Mouse (Mus musculus) T-cell, adult 66 days (primary cell): ENCODE results near the gene Tor1aip1. TPM values are rescaled to one million over a fixed set of nuclear protein-coding genes. Genes with fewer than 3 reads are reported as not detected.

Source experiments
- total RNA-seq, 2 experiments: library from RNA; stranded (reverse); gene quantifications; 3 replicates in 1 of 2; 4 replicates in 1 of 2; pipeline ENCODE4 v1.2.4; 2023

The Tor1aip1 gene
- total RNA-seq, result 100 to 1,000 TPM; 119 to 125 TPM

DNA sequence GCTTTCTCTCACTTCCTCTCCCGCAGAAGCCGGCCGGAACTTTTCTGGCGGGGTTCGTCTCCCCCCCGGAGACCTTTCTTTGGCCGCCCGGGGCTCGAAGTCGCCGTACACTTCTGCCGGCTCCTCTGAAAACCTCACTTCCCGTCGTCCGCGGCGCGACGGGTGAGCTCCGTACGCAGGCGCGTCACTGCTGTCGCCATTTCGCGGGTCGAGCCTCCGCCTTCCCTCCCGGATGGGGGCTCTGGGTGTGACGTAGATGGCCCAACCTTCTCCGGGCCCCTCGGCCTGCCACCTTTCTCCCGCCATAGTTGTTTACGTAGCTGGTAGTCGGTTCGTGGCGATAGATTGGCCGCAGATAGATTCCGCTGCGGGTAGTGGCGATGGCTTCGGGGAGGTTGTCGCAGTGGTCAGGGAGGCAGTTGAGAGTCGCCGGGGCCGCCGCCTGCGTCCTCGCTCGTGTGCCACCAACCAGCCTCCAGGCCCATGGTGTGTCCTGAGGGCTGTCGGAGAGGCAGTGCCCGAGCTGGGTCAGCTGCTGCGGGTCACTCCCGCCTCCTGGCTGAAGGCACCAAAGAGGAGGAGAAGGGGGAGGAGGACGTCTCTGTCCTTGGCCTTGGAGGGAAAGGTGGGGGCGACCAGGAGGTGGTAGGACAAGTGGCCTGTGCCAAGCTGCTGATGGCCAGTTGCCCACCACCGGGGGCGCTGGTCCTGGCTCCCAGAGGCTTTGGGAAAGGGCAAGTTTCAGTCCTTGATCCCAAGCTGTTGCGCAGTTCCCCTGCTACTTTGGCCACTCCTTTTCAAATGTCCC is at the start of gene Tor1aip1:
Gene Tor1aip1 (minus strand): TSS at position 551 of the 808 bp plus-strand sequence.

DNA sequence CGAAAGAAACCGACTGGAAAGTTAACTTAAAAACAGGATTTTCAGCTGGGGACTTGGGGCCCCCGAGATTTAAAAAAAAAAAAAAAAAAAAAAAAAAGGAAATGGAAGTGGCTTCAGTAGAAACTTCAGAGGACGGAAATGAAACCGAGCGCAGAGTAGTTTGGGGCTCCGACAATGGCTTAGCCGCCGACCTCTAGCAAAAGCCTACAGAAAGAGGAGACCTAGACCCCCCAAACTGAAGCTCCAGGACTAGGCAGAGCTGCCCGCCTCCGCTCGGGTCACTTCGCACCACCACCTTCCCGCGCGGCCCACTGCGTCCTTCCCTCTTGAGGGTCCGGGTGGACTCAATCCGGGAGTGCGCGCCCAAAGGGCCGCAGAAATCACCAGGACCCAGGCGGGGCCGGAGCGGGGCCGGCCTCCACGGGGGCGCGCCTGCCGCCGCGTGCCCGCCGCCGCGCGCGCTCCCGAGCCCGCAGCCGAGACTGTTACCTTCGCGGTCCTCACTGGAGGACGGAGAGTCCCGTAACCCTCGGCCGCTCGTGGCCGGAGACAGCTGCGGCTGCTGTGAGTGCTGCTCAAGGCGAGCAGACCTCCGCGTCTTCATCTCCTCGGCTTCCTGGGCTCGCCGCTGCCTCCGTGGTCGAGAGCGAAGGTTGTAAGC is 881 bp downstream of the Tor1aip1 start, which contains the start of gene Tor1aip2:
Gene Tor1aip2 (plus strand): TSS at position 135 of the 661 bp plus-strand sequence.

DNA sequence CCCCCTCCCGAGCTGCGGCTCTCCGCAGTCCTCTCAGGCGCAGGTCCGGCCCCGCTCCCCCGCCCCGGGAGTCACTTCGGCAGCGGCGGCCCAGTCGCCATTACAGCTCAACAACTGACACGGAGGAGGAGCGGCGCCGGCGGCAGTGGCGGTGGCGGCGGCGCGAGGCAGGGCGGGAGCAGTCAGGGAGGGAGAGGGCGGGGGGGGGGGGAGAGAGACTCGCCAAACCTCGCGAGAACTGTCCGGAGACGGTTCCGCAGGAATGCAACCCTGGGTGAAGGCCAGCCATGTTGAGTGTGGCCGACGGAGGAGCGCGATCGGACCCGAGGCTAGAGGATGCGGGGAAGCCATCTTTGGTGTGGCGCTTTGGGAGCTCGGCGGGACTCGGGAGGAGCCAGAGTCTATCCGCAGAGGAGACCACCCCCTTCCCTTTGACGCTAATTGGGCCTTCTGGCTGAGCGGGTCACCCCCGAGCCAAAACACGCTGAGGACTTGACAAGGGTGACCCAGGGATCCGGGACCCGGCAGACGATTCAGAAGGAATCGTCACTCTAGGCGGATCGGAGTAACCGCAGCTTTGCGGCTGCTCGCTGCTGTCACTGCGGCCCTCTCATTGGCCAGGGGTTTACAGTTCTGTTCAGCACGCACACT is 63.1 kb downstream of the Tor1aip1 start, which contains the start of gene Cep350:
Gene Cep350 (minus strand): TSS at position 188 of the 651 bp plus-strand sequence.

Other genes with a start within 250 kb of the Tor1aip1 start
- gene Qsox1, start 223.6 kb downstream of the Tor1aip1 start, total RNA-seq, result 10 to 100 TPM; 49.6 to 51.1 TPM
- 10 to 100 TPM; 98.0 to 99.0 TPM for gene Cep350, start 63.2 kb downstream of the Tor1aip1 start, total RNA-seq
- gene Tor1aip2, start 1.1 kb downstream of the Tor1aip1 start, total RNA-seq, result 100 to 1,000 TPM; 106 to 126 TPM
- gene Fam163a, start 168.5 kb upstream of the Tor1aip1 start, total RNA-seq, result not detected